Mouse (Mus musculus) lung, postnatal 25 days (tissue): ENCODE results near the gene Plekhg5.

Experiments
- DNase-seq: peaks from one replicate; pipeline ENCODE4 v3.0.0; 2022; ENCODE audit warnings: low spot score

Plekhg5 gene

GRCm38 (mm10) chr4:152125161-152126025 is 53.1 kb downstream of the Plekhg5 start:
- DNase-seq = no peak

- no peak for DNase-seq
Observed at GRCm38 (mm10) chr4:152126026-152126920, 54.0 kb downstream of the Plekhg5 start.

DNA sequence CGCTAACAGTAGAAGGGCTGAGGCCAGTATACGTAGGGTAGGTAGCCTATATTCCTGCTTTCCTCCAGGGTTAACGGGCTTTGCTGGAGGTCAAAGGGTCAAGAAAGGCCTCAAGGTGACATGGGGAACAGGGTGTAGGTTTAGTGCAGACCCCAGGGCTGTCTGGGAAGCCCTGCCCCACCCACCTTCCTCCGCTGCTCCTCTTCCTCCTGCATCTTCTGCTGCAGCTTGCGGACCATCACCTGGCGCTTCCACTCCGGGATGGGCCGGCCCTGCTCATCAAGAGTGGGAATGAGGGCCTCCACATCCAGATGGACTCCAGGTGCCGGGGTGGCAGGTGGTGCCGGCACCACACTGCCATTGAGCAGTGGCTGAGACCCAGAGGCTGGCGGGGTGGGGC is 55.6 kb downstream of the Plekhg5 start:
- no peak for DNase-seq

GRCm38 (mm10) chr4:152128784-152129183 is 56.5 kb downstream of the Plekhg5 start:
- DNase-seq = no peak

DNA sequence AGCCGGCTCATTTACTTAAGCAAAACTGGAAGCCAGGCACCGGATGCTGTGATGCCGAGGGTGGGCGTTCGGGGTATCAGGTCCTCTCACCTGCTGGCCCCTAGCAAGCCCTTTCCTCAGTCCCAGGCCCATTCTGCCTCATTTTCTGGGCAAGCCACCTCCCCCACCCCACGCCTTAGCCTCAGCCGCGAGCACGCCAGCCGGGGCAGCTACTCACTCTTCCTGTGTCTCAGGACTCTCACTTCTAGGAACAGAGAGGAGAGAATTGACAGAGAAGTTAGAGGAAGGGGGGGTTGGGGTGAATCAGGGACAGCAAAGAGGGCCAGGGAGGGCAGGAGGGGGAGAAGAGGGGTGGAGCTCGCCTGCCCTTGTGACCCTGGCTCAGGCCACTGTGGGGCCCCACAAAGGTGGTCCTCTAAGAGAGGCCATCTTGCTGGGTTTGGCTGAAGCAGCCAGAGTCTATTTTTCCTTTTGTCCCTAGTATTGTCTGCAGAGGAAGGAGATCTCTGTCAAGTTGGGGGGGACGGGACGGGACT is 57.2 kb downstream of the Plekhg5 start:
- no peak for DNase-seq

GRCm38 (mm10) chr4:152130771-152131653 is 58.7 kb downstream of the Plekhg5 start:
- peak; percentile 49 for DNase-seq

DNA sequence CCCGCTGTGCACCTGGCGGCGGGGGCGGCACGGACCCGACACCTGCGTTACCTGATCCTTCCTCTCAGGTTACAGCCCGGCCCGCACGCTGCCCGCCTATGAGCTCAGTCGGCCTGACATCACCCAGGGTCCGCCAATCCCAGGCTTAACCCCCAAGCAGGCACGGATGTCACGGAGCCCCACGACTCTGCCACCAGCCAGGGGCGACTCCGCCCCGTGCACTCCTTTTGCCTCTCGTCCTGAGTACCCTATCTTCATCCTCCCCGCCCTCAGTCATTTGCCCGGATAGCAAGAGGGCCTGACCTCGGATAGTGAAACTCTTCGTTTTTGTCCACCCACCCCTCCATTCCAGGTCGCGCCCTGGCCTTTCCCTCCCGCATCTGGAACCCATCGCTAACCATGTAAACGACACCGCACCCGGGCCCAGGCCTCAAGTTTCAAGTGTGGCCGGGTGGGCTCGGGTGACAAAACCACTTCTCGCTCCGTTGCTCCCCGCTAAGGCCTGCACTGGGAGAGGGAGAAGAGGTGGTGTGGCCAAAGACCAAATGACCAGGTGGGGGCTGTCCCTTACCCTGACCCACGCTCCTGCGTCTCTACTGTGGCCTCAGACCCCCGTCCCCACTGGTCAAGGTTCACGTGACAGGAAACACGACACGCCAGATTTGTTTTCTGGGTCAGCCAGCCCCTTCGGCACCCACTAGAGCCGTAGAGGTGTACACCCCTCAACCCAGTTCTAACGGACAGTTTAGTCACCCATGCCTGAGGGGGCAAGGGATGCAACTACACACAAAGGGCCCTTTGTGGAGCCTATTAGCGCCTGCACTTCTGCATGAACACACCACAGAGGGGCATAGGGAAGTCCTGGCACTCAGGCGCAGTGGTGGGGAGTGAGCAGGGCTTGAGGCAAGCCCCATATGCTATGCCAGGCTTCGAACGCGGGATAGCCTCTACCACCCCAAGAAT is 59.8 kb downstream of the Plekhg5 start:
- DNase-seq = no peak

GRCm38 (mm10) chr4:152132772-152133169 is 60.5 kb downstream of the Plekhg5 start:
- DNase-seq = no peak

DNA sequence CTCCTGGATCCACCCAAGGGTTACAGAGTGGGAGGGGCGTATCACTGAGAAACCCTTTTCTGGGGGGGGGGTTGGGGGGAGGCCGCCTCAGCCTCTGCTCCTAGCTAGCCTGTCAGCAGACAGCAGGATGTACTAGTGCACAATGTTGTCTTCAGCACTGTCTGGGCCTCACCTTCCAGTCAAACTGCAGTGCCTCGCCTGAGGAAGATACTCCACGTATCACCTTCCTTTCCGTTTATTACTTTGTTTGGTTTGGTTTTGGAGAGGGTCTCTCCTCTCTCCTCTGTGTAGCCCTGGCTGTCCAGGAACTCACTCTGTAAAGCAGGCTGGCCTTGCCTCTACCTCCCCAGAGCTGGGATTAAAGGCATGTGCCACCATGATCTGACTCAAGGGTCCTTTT is 60.9 kb downstream of the Plekhg5 start:
- no peak for DNase-seq

- DNase-seq = peak; percentile 67
Observed at GRCm38 (mm10) chr4:152134507-152134906, 62.2 kb downstream of the Plekhg5 start.

DNA sequence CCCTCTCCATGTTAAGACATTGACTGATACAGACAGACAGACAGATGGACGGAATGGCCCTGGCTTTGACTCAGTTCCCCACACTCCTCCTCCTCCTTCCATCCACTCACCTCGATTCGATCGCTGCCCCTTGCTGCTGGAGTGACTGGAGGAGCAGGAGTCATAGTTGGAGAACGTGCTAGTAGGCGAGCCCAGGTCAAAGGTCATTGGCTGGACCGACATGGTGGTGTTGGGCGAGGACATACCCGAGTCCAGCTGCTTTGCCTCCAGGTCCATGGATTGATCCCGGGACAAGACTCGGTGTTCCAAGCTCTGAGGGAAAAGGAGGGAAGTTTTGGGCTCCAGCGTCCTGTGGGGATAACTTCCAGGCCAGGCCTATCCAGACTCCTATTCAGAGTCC is 63.1 kb downstream of the Plekhg5 start:
- no peak for DNase-seq

DNA sequence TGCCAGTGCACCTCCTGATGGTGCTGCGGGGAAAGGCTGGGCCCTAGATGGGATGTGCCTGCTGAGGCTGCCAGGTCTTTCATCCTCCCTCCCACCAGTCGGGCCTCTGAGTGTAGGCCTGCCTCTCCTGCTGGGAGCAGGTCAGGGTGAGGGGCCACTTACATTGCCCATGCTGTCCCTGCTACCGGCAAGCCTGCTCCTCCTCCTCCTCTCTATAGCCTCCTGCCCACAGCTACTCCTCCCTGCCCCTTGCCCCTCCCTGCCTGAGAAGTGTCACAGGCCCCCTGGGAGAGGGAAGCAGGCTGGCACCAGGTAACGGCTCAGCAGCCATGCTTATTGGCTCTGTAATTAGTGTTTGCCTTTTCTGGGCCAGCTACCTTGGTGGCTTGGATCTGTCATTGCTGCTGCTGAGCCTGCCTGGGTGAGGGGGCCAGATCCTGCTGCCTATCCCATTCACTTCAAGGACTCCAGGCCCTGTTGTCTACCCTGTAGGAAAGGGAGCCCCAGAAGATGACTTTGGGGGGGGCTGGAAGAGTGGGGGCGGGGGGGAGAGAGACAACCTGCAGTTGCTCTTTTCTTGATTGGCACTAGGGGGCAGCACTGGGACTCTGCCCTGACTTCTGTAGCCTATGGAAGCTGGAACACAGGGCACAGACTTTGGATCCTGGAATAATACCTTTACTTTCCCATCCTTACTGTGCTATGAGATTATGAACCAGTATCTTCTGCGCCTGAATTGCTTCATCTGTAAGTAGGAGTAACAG is 64.0 kb downstream of the Plekhg5 start:
- no peak for DNase-seq

DNA sequence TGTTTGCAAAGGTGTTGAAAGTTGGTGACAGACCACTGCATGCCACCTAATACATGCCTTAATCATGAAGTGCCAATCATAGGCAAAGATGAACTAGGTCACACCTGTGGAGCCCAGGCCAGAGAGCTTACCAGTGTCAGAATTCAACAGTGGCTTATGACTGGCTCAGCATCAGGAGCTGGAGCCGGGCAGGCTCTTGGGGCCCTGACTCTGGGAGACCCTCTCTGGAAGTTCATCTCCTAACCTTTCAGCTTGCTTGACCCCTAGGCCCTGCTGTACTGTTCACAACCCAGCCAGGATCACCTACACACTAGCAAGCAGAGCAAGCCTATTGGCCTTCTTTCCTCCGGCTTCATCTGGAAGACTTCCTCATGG is 64.6 kb downstream of the Plekhg5 start:
- no peak for DNase-seq

DNA sequence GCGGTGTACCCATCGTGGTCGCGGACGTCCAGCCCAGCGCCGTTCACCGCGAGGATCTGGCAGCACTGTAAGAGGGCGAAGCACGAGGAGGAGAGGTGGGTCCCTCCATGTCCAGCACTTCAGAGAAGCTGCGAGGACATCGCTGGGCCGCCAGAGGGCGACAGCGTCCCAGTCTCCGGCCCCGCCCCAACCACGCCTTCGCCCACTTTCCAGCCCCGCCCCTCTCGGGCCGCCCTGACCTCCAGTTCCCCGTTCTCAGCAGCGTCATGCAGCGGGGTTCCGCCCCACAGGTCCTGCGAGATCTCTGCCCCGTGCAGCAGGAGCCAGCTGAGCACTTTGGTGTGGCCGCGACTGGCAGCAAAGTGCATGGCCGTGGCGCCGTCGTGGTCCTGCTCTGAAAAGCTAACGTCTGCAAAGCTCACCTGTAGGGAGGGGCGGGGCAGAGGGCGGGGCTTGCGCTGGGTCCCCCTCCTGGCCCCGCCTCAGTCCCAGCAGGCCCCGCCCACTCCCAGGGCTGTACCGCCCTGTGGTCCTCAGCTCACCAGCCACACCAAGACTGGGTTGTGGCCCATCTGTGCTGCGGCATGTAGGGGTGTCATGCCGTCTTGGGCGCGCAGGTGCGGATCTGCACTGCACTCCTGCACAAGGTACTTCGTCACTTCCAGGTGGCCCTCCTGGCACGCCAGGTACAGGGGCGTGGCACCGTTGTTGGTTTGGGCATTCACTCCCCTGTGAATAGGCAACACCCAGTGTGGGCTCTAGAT is 66.4 kb downstream of the Plekhg5 start:
- peak; percentile 89 for DNase-seq

DNA sequence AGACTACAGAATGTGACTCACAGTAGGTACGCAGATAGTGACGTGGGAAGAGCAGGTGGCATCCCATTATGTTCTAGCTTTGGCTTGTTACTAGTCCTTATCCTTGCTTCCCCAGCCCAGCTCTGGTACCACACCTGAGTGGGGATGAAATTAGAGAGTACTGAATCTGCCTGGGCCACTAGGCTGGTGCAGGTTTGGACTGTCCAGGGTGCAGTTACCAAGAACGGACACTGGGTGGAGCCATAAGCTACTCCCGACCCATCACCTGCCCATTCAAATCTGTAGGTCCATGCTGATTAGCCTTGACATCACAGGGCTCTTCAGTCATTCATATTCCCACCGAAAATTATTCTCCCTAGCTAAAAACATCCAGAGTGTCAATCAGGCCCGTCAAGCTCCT is 68.1 kb downstream of the Plekhg5 start:
- DNase-seq = peak; percentile 69

- DNase-seq = no peak
Observed at GRCm38 (mm10) chr4:152141521-152142135, 69.3 kb downstream of the Plekhg5 start.

DNA sequence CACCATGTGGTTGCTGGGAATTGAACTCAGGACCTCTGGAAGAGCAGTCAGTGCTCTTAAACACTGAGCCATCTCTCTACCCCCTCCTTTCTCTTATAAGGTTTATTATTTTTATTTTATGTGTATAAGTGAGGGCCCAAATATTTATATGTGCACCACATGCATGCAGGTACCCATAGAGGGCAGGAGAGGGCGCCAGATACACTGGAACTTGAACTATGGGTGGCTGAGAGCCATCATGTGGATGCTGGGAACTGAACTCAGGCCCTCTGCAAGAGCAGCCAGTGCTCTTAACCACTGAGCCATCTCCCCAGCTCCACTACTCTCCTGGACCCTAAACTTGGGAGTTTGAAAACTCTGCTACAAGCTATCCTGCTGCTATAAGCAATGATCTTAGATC is 71.3 kb downstream of the Plekhg5 start:
- DNase-seq = no peak

DNA sequence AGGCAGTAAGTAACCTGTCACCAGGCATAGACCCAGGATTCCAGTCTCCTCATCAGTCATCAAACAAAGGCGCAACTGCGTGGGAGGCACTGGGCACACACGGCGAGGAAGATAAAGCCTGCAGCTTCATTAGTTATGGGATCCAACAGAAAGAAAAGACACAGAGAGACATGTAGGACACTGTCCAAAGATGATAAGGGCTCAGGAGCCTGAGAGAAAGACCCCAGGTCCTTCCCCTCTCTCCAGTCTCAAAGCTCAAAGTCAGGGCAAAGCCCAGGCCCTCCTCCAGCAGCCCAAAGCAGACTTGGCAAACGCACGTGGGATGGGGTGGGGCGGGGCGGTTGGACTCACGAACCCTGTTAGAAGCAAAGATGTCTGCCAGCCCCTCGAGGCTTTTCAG is 73.2 kb downstream of the Plekhg5 start:
- no peak for DNase-seq
